Mouse (Mus musculus): ENCODE data around the gene Cep295nl. TPM values are rescaled to one million over a fixed set of nuclear protein-coding genes. Genes with fewer than 3 reads are reported as not detected.
"Not testable (repeated sequence)": the region's sequence is repeated elsewhere in the genome, so short reads cannot be mapped to it uniquely, and the experiment has no call there.

Gene Cep295nl
- total RNA-seq (2015) (0.38 and 0.87 TPM in 2 replicates), total RNA-seq (2017) (0.66 and 1.6 TPM in 2 replicates)

- ATAC-seq (ENCODE audit: poor library complexity, severe bottlenecking): 0 out of 2 replicates have a peak, but pooled peaks have one; percentile 27
Observed at GRCm38 (mm10) chr11:118342400-118342981, at the start of gene Cep295nl. Gene Cep295nl, minus strand, starts transcription at chr11:118342500.

GRCm38 (mm10) chr11:118387816-118388215 is 45.5 kb upstream of the Cep295nl start:
- not testable (repeated sequence) for ATAC-seq (ENCODE audit: poor library complexity, severe bottlenecking)

- peak; percentile 100 for ATAC-seq (ENCODE audit: poor library complexity, severe bottlenecking)
Observed at GRCm38 (mm10) chr11:118379251-118380009, 37.1 kb upstream of the Cep295nl start.

- no peak for ATAC-seq (ENCODE audit: poor library complexity, severe bottlenecking)
Observed at GRCm38 (mm10) chr11:118378656-118379055, 36.4 kb upstream of the Cep295nl start.

- ATAC-seq (ENCODE audit: poor library complexity, severe bottlenecking): not testable (repeated sequence)
Observed at GRCm38 (mm10) chr11:118376323-118376722, 34.0 kb upstream of the Cep295nl start.

- ATAC-seq (ENCODE audit: poor library complexity, severe bottlenecking): no peak
Observed at GRCm38 (mm10) chr11:118375881-118376280, 33.6 kb upstream of the Cep295nl start.

GRCm38 (mm10) chr11:118375461-118375860 is 33.2 kb upstream of the Cep295nl start:
- no peak for ATAC-seq (ENCODE audit: poor library complexity, severe bottlenecking)

- ATAC-seq (ENCODE audit: poor library complexity, severe bottlenecking): no peak
Observed at GRCm38 (mm10) chr11:118375006-118375405, 32.7 kb upstream of the Cep295nl start.

GRCm38 (mm10) chr11:118374506-118374905 is 32.2 kb upstream of the Cep295nl start:
- ATAC-seq (ENCODE audit: poor library complexity, severe bottlenecking): no peak

- no peak for ATAC-seq (ENCODE audit: poor library complexity, severe bottlenecking)
Observed at GRCm38 (mm10) chr11:118372641-118373040, 30.3 kb upstream of the Cep295nl start.

- ATAC-seq (ENCODE audit: poor library complexity, severe bottlenecking): no peak
Observed at GRCm38 (mm10) chr11:118371876-118372275, 29.6 kb upstream of the Cep295nl start.

GRCm38 (mm10) chr11:118369657-118370056 is 27.4 kb upstream of the Cep295nl start:
- ATAC-seq (ENCODE audit: poor library complexity, severe bottlenecking): no peak

- ATAC-seq (ENCODE audit: poor library complexity, severe bottlenecking): no peak
Observed at GRCm38 (mm10) chr11:118369251-118369650, 27.0 kb upstream of the Cep295nl start.

GRCm38 (mm10) chr11:118368330-118368729 is 26.0 kb upstream of the Cep295nl start:
- ATAC-seq (ENCODE audit: poor library complexity, severe bottlenecking): peak; percentile 72; the same call in 1 of the 2 replicates

- ATAC-seq (ENCODE audit: poor library complexity, severe bottlenecking): no peak
Observed at GRCm38 (mm10) chr11:118366559-118366958, 24.3 kb upstream of the Cep295nl start.

GRCm38 (mm10) chr11:118366108-118366507 is 23.8 kb upstream of the Cep295nl start:
- ATAC-seq (ENCODE audit: poor library complexity, severe bottlenecking): no peak

- ATAC-seq (ENCODE audit: poor library complexity, severe bottlenecking): no peak
Observed at GRCm38 (mm10) chr11:118365171-118365570, 22.9 kb upstream of the Cep295nl start.

- ATAC-seq (ENCODE audit: poor library complexity, severe bottlenecking): no peak
Observed at GRCm38 (mm10) chr11:118364021-118364420, 21.7 kb upstream of the Cep295nl start.

GRCm38 (mm10) chr11:118362971-118363518 is 20.7 kb upstream of the Cep295nl start:
- peak; percentile 85 for ATAC-seq (ENCODE audit: poor library complexity, severe bottlenecking)

- ATAC-seq (ENCODE audit: poor library complexity, severe bottlenecking): no peak
Observed at GRCm38 (mm10) chr11:118362501-118362900, 20.2 kb upstream of the Cep295nl start.

- no peak for ATAC-seq (ENCODE audit: poor library complexity, severe bottlenecking)
Observed at GRCm38 (mm10) chr11:118360907-118361341, 18.6 kb upstream of the Cep295nl start.

GRCm38 (mm10) chr11:118360491-118360890 is 18.2 kb upstream of the Cep295nl start:
- 0 out of 2 replicates have a peak, but pooled peaks have one; percentile 20 for ATAC-seq (ENCODE audit: poor library complexity, severe bottlenecking)

All from megakaryocyte, adult 5-6 weeks (primary cell).